Mouse (Mus musculus) limb, embryonic 12.5 days (tissue): ENCODE data around the gene Med20. TPM values are rescaled to one million over a fixed set of nuclear protein-coding genes. Genes with fewer than 3 reads are reported as not detected.
"Not testable (repeated sequence)": the region's sequence is repeated elsewhere in the genome, so short reads cannot be mapped to it uniquely, and the experiment has no call there.

ENCODE experiments used
- ATAC-seq: fragments of 200-750 bp; cut with Nextera tagmentation; 2 replicates; pipeline ENCODE4 v1.8.0; 2017; ENCODE audit warnings: low read depth, moderate TSS enrichment; ENCODE audit not compliant: insufficient number of reproducible peaks, insufficient read depth, low FRiP score, low TSS enrichment
- H3K27ac ChIP-seq: fragments of 300-500 bp; sonication (generic); 2 replicates; pipeline ENCODE4 v1.5.1; 2016; ENCODE audit warnings: mild to moderate bottlenecking, moderate library complexity
- H3K27me3 ChIP-seq: fragments of 300-500 bp; sonication (generic); 2 replicates; pipeline ENCODE4 v1.6.1; 2016; ENCODE audit warnings: mild to moderate bottlenecking, moderate library complexity
- H3K36me3 ChIP-seq: fragments of 300-500 bp; sonication (generic); 2 replicates; pipeline ENCODE4 v1.6.1; 2016; ENCODE audit warnings: mild to moderate bottlenecking, moderate library complexity
- H3K4me1 ChIP-seq: fragments of 300-500 bp; sonication (generic); replicated peaks from 2 replicates; pipeline ENCODE4 v1.6.1; 2016
- H3K4me2 ChIP-seq: fragments of 300-500 bp; sonication (generic); 2 replicates; pipeline ENCODE4 v1.6.1; 2016; ENCODE audit warnings: mild to moderate bottlenecking, moderate library complexity
- H3K4me3 ChIP-seq: fragments of 300-500 bp; sonication (generic); replicated peaks from 2 replicates; pipeline ENCODE4 v1.5.1; 2016; ENCODE audit warnings: mild to moderate bottlenecking
- H3K9ac ChIP-seq: fragments of 300-500 bp; sonication (generic); replicated peaks from 2 replicates; pipeline ENCODE4 v1.6.1; 2016; ENCODE audit warnings: mild to moderate bottlenecking, moderate library complexity
- H3K9me3 ChIP-seq: fragments of 300-500 bp; sonication (generic); 2 replicates; pipeline ENCODE4 v1.6.1; 2016; ENCODE audit warnings: mild to moderate bottlenecking, moderate library complexity
- WGBS: fragments of 180-500 bp; shearing (Covaris S2); methylation state at CpG from one replicate; pipeline ENCODE4 v1.1.7; 2016; 5-methylcytosine and 5-hydroxymethylcytosine counted together
- polyA plus RNA-seq: library from polyadenylated mRNA; unstranded; fragments of >200 nt; fragmentation: Nextera tagmentation; extraction: Ambion mirVana; gene quantifications from 2 replicates; pipeline ENCODE4 v1.2.1, GENCODE M21; 2016

Gene Med20
- polyA plus RNA-seq, 1 experiment from 2014 or later: 48.9 TPM

- H3K4me2 ChIP-seq: no peak overlapping the region
- no peak for ATAC-seq
- H3K9ac ChIP-seq: no peak overlapping the region
- H3K4me1 ChIP-seq: peaks cover 21% of the 10 kb centered on the region
- 76% methylated on average over 1 of the region's 1 CpGs for WGBS
- H3K9me3 ChIP-seq: no peaks in the 10 kb centered on the region
- H3K27me3 ChIP-seq: no peaks in the 10 kb centered on the region
- H3K27ac ChIP-seq: no peak overlapping the region
- peaks cover 57% of the 10 kb centered on the region for H3K36me3 ChIP-seq
- no peak overlapping the region for H3K4me3 ChIP-seq
Measured at GRCm38 (mm10) chr17:47614018-47614417, 2.6 kb downstream of the Med20 start.

DNA sequence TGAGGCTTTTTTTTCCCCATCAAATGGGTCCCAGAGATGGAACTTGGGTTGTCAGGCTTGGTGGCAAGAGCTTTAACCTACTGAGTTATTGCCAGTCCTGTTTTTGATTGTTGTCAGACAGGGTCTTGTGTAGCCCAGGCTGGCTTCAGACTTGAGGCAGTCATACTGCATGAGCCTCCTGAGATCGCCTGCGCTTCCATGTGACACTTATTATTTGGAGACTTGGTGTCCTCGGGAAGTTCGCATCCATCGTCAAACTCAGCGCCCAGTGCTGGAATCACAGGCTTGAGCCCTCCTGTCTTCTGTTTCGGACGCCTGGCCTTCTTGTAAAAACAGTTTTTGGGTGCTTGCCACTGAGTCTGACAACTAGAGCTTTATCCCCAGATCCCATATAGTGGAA is 4.7 kb downstream of the Med20 start:
- Histone ChIP-seq H3K36me3 (peaks cover 73% of the 10 kb centered on the region), H3K9ac (no peak overlapping the region), H3K4me3 (no peak overlapping the region), H3K27me3 (no peaks in the 10 kb centered on the region), H3K4me1 (peaks cover 11% of the 10 kb centered on the region), H3K9me3 (no peaks in the 10 kb centered on the region), H3K27ac (no peak overlapping the region), H3K4me2 (no peak overlapping the region)
- WGBS: 93% methylated on average over 8 of the region's 8 CpGs
- ATAC-seq: no peak

- ATAC-seq: no peak
- Histone ChIP-seq H3K4me2 (no peak overlapping the region), H3K4me3 (no peak overlapping the region), H3K4me1 (peaks cover 11% of the 10 kb centered on the region), H3K36me3 (peaks cover 79% of the 10 kb centered on the region), H3K27ac (no peak overlapping the region), H3K27me3 (no peaks in the 10 kb centered on the region), H3K9me3 (no peaks in the 10 kb centered on the region), H3K9ac (no peak overlapping the region)
- WGBS: 93% methylated on average over 4 of the region's 4 CpGs
Measured at GRCm38 (mm10) chr17:47616652-47617051, 5.3 kb downstream of the Med20 start.

DNA sequence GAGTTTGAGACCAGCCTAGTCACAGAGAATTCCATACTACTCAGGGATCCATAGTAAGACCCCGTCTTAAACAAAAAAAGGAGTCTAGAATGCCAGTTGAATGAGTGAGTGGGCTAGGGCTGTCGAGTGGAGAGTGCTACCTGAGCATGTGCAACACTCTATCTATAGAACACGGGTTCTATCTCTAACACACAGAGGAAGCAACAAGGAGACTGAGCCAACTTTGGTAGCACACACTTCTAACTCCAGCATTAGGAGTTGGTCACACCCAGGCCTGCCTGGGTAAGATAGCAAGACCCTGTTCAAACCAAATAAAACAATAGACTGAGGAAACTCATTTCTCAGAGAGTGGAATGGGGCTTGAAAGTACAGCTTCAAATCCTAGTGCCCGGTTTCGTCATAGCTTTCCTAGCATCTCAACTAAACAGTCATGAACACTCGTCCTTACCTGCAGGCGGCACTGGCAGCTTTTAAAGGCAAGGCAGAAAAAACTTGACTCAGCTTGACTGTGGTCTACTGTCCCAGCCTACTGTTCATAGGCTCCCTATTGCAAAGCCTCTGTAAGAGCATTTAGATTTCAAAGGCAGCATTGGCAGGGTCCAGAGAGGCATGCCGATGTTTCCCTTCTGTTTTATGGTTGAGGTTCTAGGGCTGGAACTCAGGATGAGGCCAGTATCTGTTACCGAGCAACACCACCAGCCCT is 6.4 kb downstream of the Med20 start:
- Histone ChIP-seq H3K27me3 (no peaks in the 10 kb centered on the region), H3K4me3 (no peak overlapping the region), H3K9me3 (no peaks in the 10 kb centered on the region), H3K9ac (no peak overlapping the region), H3K36me3 (peaks cover 89% of the 10 kb centered on the region), H3K4me2 (no peak overlapping the region), H3K27ac (no peak overlapping the region), H3K4me1 (peaks cover 3% of the 10 kb centered on the region)
- WGBS: 91% methylated on average over 9 of the region's 9 CpGs
- no peak for ATAC-seq

GRCm38 (mm10) chr17:47618556-47619311 is 7.4 kb downstream of the Med20 start:
- H3K27ac ChIP-seq: no peak overlapping the region
- no peaks in the 10 kb centered on the region for H3K9me3 ChIP-seq
- no peak overlapping the region for H3K9ac ChIP-seq
- 94% methylated on average over 13 of the region's 13 CpGs for WGBS
- peaks cover 89% of the 10 kb centered on the region for H3K36me3 ChIP-seq
- H3K27me3 ChIP-seq: no peaks in the 10 kb centered on the region
- no peak overlapping the region for H3K4me3 ChIP-seq
- no peak for ATAC-seq
- H3K4me2 ChIP-seq: no peak overlapping the region
- no peaks in the 10 kb centered on the region for H3K4me1 ChIP-seq

- H3K36me3 ChIP-seq: peaks cover 86% of the 10 kb centered on the region
- ATAC-seq: no peak
- WGBS: 92% methylated on average over 14 of the region's 14 CpGs
Measured at GRCm38 (mm10) chr17:47622912-47623554, 11.7 kb downstream of the Med20 start.

DNA sequence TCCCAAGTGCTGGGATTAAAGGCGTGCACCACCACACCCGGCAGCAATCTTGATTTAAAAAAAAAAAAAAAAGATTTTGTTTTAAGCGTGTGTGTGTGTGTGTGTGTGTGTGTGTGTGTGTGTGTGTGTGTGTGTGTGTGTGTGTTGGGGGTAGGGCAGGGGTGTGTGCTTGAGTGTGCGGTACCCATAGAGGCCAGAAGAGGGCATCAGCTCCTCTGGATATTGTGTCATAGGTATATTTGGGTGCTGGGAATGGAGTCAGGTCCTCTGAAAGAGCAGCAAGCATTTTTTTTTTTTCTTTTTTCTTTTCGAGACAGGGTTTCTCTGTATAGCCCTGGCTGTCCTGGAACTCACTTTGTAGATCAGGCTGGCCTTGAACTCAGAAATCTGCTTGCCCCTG is 13.2 kb downstream of the Med20 start:
- H3K9me3 ChIP-seq, H3K4me3 ChIP-seq, H3K27ac ChIP-seq, H3K27me3 ChIP-seq, H3K4me2 ChIP-seq, H3K9ac ChIP-seq, H3K4me1 ChIP-seq, ATAC-seq: not testable (repeated sequence)
- WGBS: 95% methylated on average over 4 of the region's 5 CpGs
- peaks cover 72% of the 10 kb centered on the region for H3K36me3 ChIP-seq

More at GRCm38 (mm10) chr17:47622912-47623554, 11.7 kb downstream of the Med20 start:
- H3K27me3 ChIP-seq: no peaks in the 10 kb centered on the region
- no peak overlapping the region for H3K27ac ChIP-seq
- no peak overlapping the region for H3K4me2 ChIP-seq
- 0 out of 2 replicates have a peak, but pooled peaks cover 6% of the 10 kb centered on the region for H3K9me3 ChIP-seq
- no peak overlapping the region for H3K4me3 ChIP-seq
- no peak overlapping the region for H3K9ac ChIP-seq
- 0 out of 2 replicates have a peak, but pooled peaks cover 3% of the 10 kb centered on the region for H3K4me1 ChIP-seq

- 95% methylated on average over 2 of the region's 2 CpGs for WGBS
- H3K4me2 ChIP-seq: no peak overlapping the region
- H3K36me3 ChIP-seq: peaks cover 67% of the 10 kb centered on the region
- ATAC-seq: no peak
- peaks cover 9% of the 10 kb centered on the region; the same call in 1 of the 2 replicates for H3K4me1 ChIP-seq
- no peak overlapping the region for H3K4me3 ChIP-seq
- 0 out of 2 replicates have a peak, but pooled peaks cover 6% of the 10 kb centered on the region for H3K9me3 ChIP-seq
- H3K27ac ChIP-seq: no peak overlapping the region
- H3K27me3 ChIP-seq: no peaks in the 10 kb centered on the region
- H3K9ac ChIP-seq: no peak overlapping the region
Measured at GRCm38 (mm10) chr17:47625088-47625487, 13.7 kb downstream of the Med20 start.

- ATAC-seq: no peak
- no peak overlapping the region for H3K9ac ChIP-seq
- no peak overlapping the region for H3K4me3 ChIP-seq
- H3K27me3 ChIP-seq: no peaks in the 10 kb centered on the region
- peaks cover 16% of the 10 kb centered on the region for H3K4me1 ChIP-seq
- 0 out of 2 replicates have a peak, but pooled peaks cover 6% of the 10 kb centered on the region for H3K9me3 ChIP-seq
- H3K4me2 ChIP-seq: no peak overlapping the region
- 90% methylated on average over 5 of the region's 5 CpGs for WGBS
- H3K27ac ChIP-seq: no peak overlapping the region
- peaks cover 61% of the 10 kb centered on the region for H3K36me3 ChIP-seq
Measured at GRCm38 (mm10) chr17:47626031-47626430, 14.6 kb downstream of the Med20 start.

GRCm38 (mm10) chr17:47627791-47628190 is 16.4 kb downstream of the Med20 start:
- no peak for ATAC-seq
- 74% methylated on average over 2 of the region's 2 CpGs for WGBS
- H3K9ac ChIP-seq: no peak overlapping the region

More at GRCm38 (mm10) chr17:47627791-47628190, 16.4 kb downstream of the Med20 start:
- 0 out of 2 replicates have a peak, but pooled peaks cover 6% of the 10 kb centered on the region for H3K9me3 ChIP-seq
- peak overlapping the region; percentile 94; the same call in 1 of the 2 replicates for H3K27ac ChIP-seq
- peak overlapping the region; percentile 92 for H3K4me2 ChIP-seq
- H3K36me3 ChIP-seq: peaks cover 44% of the 10 kb centered on the region
- H3K4me1 ChIP-seq: peaks cover 26% of the 10 kb centered on the region
- H3K4me3 ChIP-seq: no peak overlapping the region
- no peaks in the 10 kb centered on the region for H3K27me3 ChIP-seq
